Mouse (Mus musculus): ENCODE measurements around the gene Ercc8. TPM values are rescaled to one million over a fixed set of nuclear protein-coding genes. Genes with fewer than 3 reads are reported as not detected.

The Ercc8 gene
- polyA plus RNA-seq (2016; fragmentation: Nextera tagmentation; extraction: Ambion mirVana) = 24.2 and 24.9 TPM in 2 replicates

GRCm38 (mm10) chr13:108158465-108159240, at the start of gene Ercc8, which contains the start of gene Ndufaf2:
Gene Ercc8 (plus strand): TSS chr13:108158731.
Gene Ndufaf2 (minus strand): TSS chr13:108158623.
- under 1% methylated on average over 47 of the region's 47 CpGs for WGBS
- H3K4me3 ChIP-seq = peak within 1 kb of the TSS; percentile 83
- H3K36me3 ChIP-seq (replicated peaks) = peaks cover 17% of the 10 kb centered on the region
- H3K4me1 ChIP-seq = peaks cover 16% of the 10 kb centered on the region
- peak within 1 kb of the TSS; percentile 85 for H3K27ac ChIP-seq (replicated peaks)
- H3K27me3 ChIP-seq (replicated peaks; ENCODE audit: low read depth, poor library complexity, severe bottlenecking) = no peaks in the 10 kb centered on the region
- peak; percentile 98 for DNase-seq (ENCODE audit: low spot score)
- H3K9me3 ChIP-seq = no peaks in the 10 kb centered on the region

- Histone ChIP-seq H3K36me3 (replicated peaks) (no peaks in the 10 kb centered on the region), H3K27ac (replicated peaks) (no peak overlapping the region), H3K4me3 (no peak overlapping the region), H3K4me1 (peaks cover 17% of the 10 kb centered on the region), H3K27me3 (replicated peaks; ENCODE audit: low read depth, poor library complexity, severe bottlenecking) (no peaks in the 10 kb centered on the region), H3K9me3 (no peaks in the 10 kb centered on the region)
- WGBS = 92% methylated on average over 6 of the region's 6 CpGs
- DNase-seq (ENCODE audit: low spot score) = no peak
Measured at GRCm38 (mm10) chr13:108110929-108111328, 47.6 kb upstream of the Ercc8 start.

DNA sequence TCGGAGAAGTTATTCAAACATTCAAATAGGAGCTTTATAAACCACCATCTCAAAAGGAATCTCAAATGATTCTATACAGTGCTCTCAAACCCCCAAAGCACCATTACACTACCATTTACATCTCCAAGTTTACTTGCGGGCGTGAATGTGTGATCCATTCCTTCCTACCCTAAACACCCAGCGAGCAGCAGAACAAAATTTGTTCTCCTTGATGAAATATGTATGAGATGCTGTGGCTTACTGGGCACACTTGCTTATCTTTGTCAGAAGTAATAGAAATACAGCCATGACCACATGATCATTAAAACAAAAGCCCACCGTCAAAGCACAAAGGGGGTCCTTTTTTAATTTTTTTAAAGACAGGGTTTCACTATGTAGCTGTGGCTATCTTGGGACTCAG, 45.0 kb upstream of the Ercc8 start:
- H3K4me3 ChIP-seq = no peak overlapping the region
- H3K9me3 ChIP-seq = no peaks in the 10 kb centered on the region
- no peak for DNase-seq (ENCODE audit: low spot score)
- H3K4me1 ChIP-seq = peaks cover 8% of the 10 kb centered on the region
- H3K36me3 ChIP-seq (replicated peaks) = no peaks in the 10 kb centered on the region
- no peak overlapping the region for H3K27ac ChIP-seq (replicated peaks)
- WGBS = 93% methylated on average over 5 of the region's 5 CpGs
- no peaks in the 10 kb centered on the region for H3K27me3 ChIP-seq (replicated peaks; ENCODE audit: low read depth, poor library complexity, severe bottlenecking)

- no peaks in the 10 kb centered on the region for H3K27me3 ChIP-seq (replicated peaks; ENCODE audit: low read depth, poor library complexity, severe bottlenecking)
- H3K36me3 ChIP-seq (replicated peaks) = no peaks in the 10 kb centered on the region
- whole genome bisulfite sequencing = 87% methylated on average over 3 of the region's 3 CpGs
- no peak overlapping the region for H3K4me3 ChIP-seq
- DNase-seq (ENCODE audit: low spot score) = no peak
- peaks cover 8% of the 10 kb centered on the region for H3K4me1 ChIP-seq
- no peak overlapping the region for H3K27ac ChIP-seq (replicated peaks)
- no peaks in the 10 kb centered on the region for H3K9me3 ChIP-seq
Measured at GRCm38 (mm10) chr13:108114257-108114656, 44.3 kb upstream of the Ercc8 start.

GRCm38 (mm10) chr13:108117654-108118053, 40.9 kb upstream of the Ercc8 start:
- Histone ChIP-seq H3K4me1 (peaks cover 10% of the 10 kb centered on the region), H3K9me3 (no peaks in the 10 kb centered on the region), H3K27ac (replicated peaks) (no peak overlapping the region), H3K36me3 (replicated peaks) (no peaks in the 10 kb centered on the region), H3K27me3 (replicated peaks; ENCODE audit: low read depth, poor library complexity, severe bottlenecking) (no peaks in the 10 kb centered on the region), H3K4me3 (no peak overlapping the region)
- DNase-seq (ENCODE audit: low spot score) = no peak

- 56% methylated on average over 1 of the region's 1 CpGs for WGBS
Measured at GRCm38 (mm10) chr13:108118188-108118587, 40.3 kb upstream of the Ercc8 start.

GRCm38 (mm10) chr13:108119411-108120310, 38.9 kb upstream of the Ercc8 start:
- Histone ChIP-seq H3K4me3 (no peak overlapping the region), H3K36me3 (replicated peaks) (no peaks in the 10 kb centered on the region), H3K4me1 (peaks cover 18% of the 10 kb centered on the region), H3K27me3 (replicated peaks; ENCODE audit: low read depth, poor library complexity, severe bottlenecking) (no peaks in the 10 kb centered on the region), H3K27ac (replicated peaks) (no peak overlapping the region), H3K9me3 (no peaks in the 10 kb centered on the region)
- DNase-seq (ENCODE audit: low spot score) = no peak
- 88% methylated on average over 9 of the region's 9 CpGs for WGBS

More at GRCm38 (mm10) chr13:108118188-108118587, 40.3 kb upstream of the Ercc8 start:
- H3K27ac ChIP-seq (replicated peaks) = no peak overlapping the region
- DNase-seq (ENCODE audit: low spot score) = no peak
- no peaks in the 10 kb centered on the region for H3K36me3 ChIP-seq (replicated peaks)
- no peak overlapping the region for H3K4me3 ChIP-seq
- H3K27me3 ChIP-seq (replicated peaks; ENCODE audit: low read depth, poor library complexity, severe bottlenecking) = no peaks in the 10 kb centered on the region
- no peaks in the 10 kb centered on the region for H3K9me3 ChIP-seq
- H3K4me1 ChIP-seq = peaks cover 16% of the 10 kb centered on the region

- DNase-seq (ENCODE audit: low spot score) = no peak
- Histone ChIP-seq H3K27ac (replicated peaks) (no peak overlapping the region), H3K9me3 (no peaks in the 10 kb centered on the region), H3K4me1 (peaks cover 14% of the 10 kb centered on the region), H3K36me3 (replicated peaks) (no peaks in the 10 kb centered on the region), H3K27me3 (replicated peaks; ENCODE audit: low read depth, poor library complexity, severe bottlenecking) (no peaks in the 10 kb centered on the region), H3K4me3 (no peak overlapping the region)
- 56% methylated on average over 15 of the region's 15 CpGs for WGBS
Measured at GRCm38 (mm10) chr13:108123109-108123723, 35.3 kb upstream of the Ercc8 start.

- H3K27me3 ChIP-seq (replicated peaks; ENCODE audit: low read depth, poor library complexity, severe bottlenecking) = no peaks in the 10 kb centered on the region
- 86% methylated on average over 11 of the region's 11 CpGs for WGBS
- no peaks in the 10 kb centered on the region for H3K36me3 ChIP-seq (replicated peaks)
- no peak overlapping the region for H3K27ac ChIP-seq (replicated peaks)
- H3K9me3 ChIP-seq = no peaks in the 10 kb centered on the region
- no peak for DNase-seq (ENCODE audit: low spot score)
- H3K4me1 ChIP-seq = peaks cover 14% of the 10 kb centered on the region
- H3K4me3 ChIP-seq = no peak overlapping the region
Measured at GRCm38 (mm10) chr13:108124096-108124495, 34.4 kb upstream of the Ercc8 start.

- H3K9me3 ChIP-seq = no peaks in the 10 kb centered on the region
- no peaks in the 10 kb centered on the region for H3K27me3 ChIP-seq (replicated peaks; ENCODE audit: low read depth, poor library complexity, severe bottlenecking)
- peaks cover 14% of the 10 kb centered on the region for H3K4me1 ChIP-seq
- no peaks in the 10 kb centered on the region for H3K36me3 ChIP-seq (replicated peaks)
- no peak overlapping the region for H3K27ac ChIP-seq (replicated peaks)
- DNase-seq (ENCODE audit: low spot score) = no peak
- no peak overlapping the region for H3K4me3 ChIP-seq
- WGBS = 88% methylated on average over 2 of the region's 2 CpGs
Measured at GRCm38 (mm10) chr13:108126246-108126645, 32.3 kb upstream of the Ercc8 start.

GRCm38 (mm10) chr13:108127130-108127529, 31.4 kb upstream of the Ercc8 start:
- H3K36me3 ChIP-seq (replicated peaks) = no peaks in the 10 kb centered on the region
- H3K4me1 ChIP-seq = peaks cover 15% of the 10 kb centered on the region
- 0% methylated on average over 1 of the region's 1 CpGs for WGBS
- no peaks in the 10 kb centered on the region for H3K27me3 ChIP-seq (replicated peaks; ENCODE audit: low read depth, poor library complexity, severe bottlenecking)
- H3K4me3 ChIP-seq = no peak overlapping the region
- H3K9me3 ChIP-seq = no peaks in the 10 kb centered on the region
- no peak overlapping the region for H3K27ac ChIP-seq (replicated peaks)
- DNase-seq (ENCODE audit: low spot score) = peak; percentile 48

DNA sequence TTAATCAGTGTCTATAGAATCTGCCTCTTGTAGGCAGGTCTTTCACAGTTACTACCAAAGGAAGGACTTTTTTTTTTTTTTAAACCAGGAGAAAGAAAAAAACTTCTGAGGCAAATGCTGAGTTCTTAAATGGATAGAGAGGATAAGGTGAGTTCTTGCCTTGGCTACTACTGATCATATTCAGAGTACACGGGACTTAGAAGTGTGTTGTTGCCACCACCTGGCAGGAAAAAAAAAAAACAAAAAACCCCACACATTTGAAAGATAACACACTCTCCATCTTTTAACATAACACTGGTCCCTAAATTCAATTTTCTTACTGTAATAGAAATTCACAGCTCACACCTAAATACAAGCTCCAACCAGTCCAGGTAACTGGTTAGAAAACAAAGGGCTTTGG, 30.6 kb upstream of the Ercc8 start:
- no peak overlapping the region for H3K27ac ChIP-seq (replicated peaks)
- DNase-seq (ENCODE audit: low spot score) = no peak
- no peaks in the 10 kb centered on the region for H3K36me3 ChIP-seq (replicated peaks)
- no peak overlapping the region for H3K4me3 ChIP-seq
- WGBS = 66% methylated on average over 1 of the region's 1 CpGs
- peaks cover 18% of the 10 kb centered on the region for H3K4me1 ChIP-seq
- no peaks in the 10 kb centered on the region for H3K27me3 ChIP-seq (replicated peaks; ENCODE audit: low read depth, poor library complexity, severe bottlenecking)
- no peaks in the 10 kb centered on the region for H3K9me3 ChIP-seq
